Mouse (Mus musculus) right cerebral cortex, postnatal 10 days (tissue): ENCODE data around the gene Ankrd52.

ENCODE experiments used
- DNase-seq, 2 experiments: peaks; one replicate each; pipeline ENCODE4 v3.0.0; 2021; ENCODE audit warnings: low spot score in 2 of 2

Ankrd52 gene

GRCm38 (mm10) chr10:128401056-128401455 lies 24.1 kb downstream of the Ankrd52 start, which contains the start of gene Slc39a5:
TSS of gene Slc39a5 (minus strand) at chr10:128401229.
- no peak for DNase-seq

- no peak for DNase-seq
Measured at GRCm38 (mm10) chr10:128401638-128402037, 24.7 kb downstream of the Ankrd52 start.

- DNase-seq, result no peak
Measured at GRCm38 (mm10) chr10:128403931-128404330, 27.0 kb downstream of the Ankrd52 start.

DNA sequence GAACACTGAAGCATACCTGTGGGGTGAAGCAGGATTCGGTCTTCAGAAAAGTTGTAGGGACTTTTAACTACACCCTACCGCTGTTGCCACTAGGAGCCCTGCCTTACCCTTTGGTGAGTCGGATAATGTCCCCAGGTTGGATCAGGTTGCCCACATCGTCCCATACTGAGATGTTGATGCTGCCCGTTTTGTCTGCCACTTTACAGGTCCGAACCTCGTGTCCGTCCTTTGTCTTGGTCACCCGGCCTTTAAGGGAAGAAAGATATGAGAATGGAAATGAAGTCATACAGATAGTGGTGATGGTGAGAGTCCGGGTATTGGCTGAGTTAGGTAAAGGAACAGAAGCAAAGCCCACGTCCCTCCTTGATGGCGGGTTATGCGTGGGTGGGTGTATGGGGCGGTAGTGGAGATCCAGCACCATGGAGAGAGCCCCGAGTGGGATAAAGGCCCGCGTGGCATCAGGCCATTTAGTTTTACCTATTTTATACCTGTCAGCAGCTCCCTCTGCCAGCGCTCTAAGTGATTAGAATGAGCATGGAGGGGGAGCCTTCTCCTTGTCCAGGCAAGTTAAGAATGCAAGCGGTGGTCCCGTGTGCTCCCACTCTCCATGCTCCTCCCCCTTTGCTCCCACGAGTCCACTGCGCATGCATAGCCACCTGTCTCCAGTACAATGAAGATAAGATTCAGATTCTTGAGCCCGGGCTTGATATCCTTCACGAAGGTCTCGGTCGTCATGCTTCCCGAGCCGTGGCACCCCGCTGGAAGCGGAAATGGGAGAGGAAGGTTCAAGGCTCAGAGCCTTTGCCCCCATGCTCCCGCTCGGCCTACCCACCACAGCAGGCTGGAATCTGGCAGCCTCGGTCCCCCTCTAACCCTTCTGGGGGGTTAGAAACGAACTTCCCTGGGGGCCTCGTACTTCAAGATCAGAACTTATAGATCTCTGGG lies 31.9 kb downstream of the Ankrd52 start:
- peak; percentile 74 to 79 for DNase-seq

DNA sequence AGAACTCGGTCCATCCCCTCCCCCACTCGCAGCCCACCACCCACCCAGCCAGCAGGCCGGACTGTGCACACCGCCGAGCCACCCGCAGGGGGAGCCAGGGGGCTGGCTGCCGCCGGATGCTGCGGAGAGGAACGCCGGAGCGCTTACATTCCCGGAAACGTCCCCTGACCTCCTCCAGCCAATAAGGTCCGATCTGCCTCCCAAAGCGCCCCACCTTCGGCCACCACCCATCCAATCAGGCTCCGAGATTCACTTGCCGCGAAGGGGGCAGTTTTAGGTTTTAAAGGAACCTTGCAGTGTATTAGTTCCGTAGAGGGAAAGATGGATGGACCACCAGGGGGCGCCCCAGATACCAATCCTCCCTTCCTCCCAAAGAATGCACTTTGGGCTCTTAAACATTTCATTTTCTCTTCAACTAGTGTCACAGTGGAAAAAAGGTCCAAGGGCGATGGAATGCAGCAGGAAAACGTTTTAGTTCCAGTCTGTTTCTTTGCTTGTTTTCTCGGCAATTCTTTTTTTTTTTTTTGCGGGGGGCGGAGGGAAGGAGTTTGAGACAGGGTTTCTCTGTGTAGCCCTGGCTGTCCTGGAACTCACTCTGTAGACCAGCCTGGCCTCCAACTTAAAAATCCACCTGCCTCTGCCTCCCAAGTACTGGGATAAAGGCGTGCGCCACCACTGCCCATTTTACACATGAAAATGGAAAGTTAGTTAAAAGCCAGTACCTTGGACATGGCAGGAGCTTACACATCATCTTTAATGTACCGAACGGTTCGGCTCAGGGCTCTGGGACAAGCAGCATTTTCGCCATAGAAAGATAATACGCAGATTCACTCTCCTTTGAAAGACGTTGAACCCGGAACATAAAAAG lies 33.0 kb downstream of the Ankrd52 start:
- DNase-seq, result peak; percentile 99

GRCm38 (mm10) chr10:128410560-128410845 lies 33.6 kb downstream of the Ankrd52 start:
- DNase-seq, result no peak

DNA sequence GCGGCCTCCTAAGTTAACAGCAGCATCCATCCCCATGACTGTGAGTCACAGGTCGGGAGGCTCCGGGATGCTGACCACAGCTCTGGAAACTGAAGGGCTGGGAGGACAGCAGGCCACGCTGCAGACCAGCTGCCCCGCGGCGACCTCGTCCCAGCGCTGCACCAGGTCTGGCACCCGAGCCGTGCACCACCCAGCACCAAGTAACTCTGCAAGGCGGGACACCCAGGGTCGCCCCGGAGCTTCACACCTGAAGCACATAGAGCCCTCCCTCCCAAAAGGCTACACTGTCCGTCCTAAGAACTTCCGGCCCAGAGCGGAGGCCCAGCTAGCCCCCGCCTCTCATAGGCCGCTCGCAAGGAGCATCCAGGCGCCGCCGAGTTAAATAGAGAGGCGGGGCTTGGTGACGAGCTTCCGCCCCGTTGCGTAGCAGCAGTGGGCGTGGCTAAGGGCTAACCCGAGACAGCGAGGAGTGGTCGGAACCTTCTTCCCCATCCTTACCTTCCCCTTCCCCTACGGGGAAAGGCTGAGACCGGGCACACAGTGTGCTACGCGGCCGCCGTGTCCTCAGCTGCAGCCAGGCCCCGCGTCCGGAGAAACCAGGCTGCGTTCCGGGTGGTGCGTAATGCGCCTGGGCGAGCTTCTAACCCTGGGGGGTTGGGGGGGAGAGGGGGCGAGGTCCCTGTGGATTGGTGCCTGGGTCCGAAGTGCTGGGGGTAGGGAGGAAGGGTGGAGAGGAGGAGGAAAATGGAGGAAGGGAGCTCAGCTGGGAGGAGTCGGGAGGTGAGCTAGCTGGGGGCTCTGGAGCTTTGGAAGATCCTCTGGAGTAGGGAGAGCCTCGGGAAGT lies 34.5 kb downstream of the Ankrd52 start, which contains the start of the genes Nabp2 and Rnf41:
Gene Nabp2 (minus strand): TSS at position 282 of the 844 bp plus-strand sequence.
Gene Rnf41 (plus strand): TSS at position 447 of the 844 bp plus-strand sequence.
- peak; percentile 97 to 98 for DNase-seq

DNA sequence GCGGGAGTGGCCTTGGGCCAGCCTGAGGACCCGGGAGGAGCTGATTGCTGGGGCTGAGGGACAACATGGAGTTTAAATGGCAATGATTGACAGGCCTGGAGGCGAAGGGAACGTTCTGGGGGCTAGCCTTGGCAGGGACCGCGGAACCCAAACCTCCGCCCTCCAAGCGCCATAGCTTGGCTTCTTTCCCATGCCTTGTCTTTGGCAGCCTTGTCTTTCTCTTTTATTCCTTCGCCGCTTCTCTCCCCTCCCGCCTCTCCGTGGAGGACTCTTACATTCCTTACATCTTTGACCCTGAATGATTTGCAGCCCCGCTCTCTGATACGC lies 35.1 kb downstream of the Ankrd52 start:
- peak in 1 of 2 experiments; percentile 62 for DNase-seq

- no peak for DNase-seq
Measured at GRCm38 (mm10) chr10:128412558-128412957, 35.6 kb downstream of the Ankrd52 start.

- no peak for DNase-seq
Measured at GRCm38 (mm10) chr10:128413076-128413475, 36.2 kb downstream of the Ankrd52 start.

DNA sequence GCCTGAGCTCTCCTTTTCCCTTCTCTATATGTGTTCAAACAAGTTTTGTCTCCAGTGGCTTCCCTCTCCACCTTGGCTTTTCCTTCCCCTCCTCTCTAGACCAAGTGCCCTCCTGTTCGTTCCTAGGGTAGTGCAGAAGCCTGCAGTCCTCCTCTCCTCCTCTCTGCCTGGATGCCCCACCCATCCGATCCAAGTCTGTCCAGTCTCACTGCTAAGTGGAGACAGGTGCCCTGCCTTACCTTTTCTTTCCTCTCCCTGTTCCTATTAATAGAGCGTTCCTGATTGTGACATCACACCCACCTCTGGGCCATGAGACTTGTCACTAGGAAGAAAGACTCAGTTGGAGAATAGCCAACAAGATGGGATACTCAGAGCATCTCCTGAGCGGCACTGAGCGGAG lies 37.9 kb downstream of the Ankrd52 start:
- no peak for DNase-seq

- DNase-seq, result no peak
Measured at GRCm38 (mm10) chr10:128422426-128422825, 45.5 kb downstream of the Ankrd52 start.

- no peak for DNase-seq
Measured at GRCm38 (mm10) chr10:128424604-128425003, 47.7 kb downstream of the Ankrd52 start.

- DNase-seq, result no peak
Measured at GRCm38 (mm10) chr10:128425260-128425659, 48.3 kb downstream of the Ankrd52 start.

- no peak for DNase-seq
Measured at GRCm38 (mm10) chr10:128429052-128429451, 52.1 kb downstream of the Ankrd52 start.

DNA sequence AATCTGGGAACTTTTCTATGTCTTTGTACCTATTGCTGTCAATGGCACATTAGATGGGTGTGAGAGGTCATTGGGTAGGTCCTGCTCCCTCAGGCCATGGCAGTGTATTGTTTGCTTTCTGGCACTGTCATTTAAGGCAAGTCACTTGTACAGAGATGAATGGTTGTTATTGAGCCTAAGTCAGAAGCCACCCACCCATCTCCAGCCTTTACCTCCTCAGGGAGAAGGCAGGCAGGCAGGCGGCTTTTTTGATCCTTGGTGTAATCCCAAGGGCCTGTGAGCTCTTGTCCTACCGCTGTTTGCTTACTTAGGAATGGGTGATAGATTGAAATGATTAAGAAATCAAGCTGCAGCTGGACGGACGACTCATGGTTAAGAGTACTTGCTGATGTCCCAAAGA lies 52.5 kb downstream of the Ankrd52 start:
- DNase-seq, result no peak

DNA sequence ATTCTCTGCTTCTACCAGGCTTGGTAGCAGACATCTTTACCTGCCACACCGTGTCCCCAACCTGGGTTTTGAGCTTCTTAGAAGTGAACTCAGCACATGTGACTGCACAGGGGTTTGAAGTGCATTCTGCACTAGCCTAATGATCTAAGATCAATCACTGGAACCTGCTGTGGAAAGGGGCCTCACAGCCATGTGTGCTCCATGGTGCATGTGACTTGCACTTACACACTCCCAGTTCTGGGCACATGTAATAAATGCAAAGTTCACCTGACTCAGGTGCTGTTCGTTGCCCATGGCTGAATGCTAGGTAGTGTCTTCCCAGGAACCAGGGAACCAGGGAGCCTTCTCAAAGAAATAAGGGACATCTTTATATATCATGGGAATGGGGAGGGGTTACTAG lies 56.5 kb downstream of the Ankrd52 start:
- DNase-seq, result no peak

- no peak for DNase-seq
Measured at GRCm38 (mm10) chr10:128434681-128435080, 57.8 kb downstream of the Ankrd52 start.

GRCm38 (mm10) chr10:128435186-128435823 lies 58.4 kb downstream of the Ankrd52 start:
- DNase-seq, result peak; percentile 57 to 62

- no peak for DNase-seq
Measured at GRCm38 (mm10) chr10:128435873-128436272, 59.0 kb downstream of the Ankrd52 start.

DNA sequence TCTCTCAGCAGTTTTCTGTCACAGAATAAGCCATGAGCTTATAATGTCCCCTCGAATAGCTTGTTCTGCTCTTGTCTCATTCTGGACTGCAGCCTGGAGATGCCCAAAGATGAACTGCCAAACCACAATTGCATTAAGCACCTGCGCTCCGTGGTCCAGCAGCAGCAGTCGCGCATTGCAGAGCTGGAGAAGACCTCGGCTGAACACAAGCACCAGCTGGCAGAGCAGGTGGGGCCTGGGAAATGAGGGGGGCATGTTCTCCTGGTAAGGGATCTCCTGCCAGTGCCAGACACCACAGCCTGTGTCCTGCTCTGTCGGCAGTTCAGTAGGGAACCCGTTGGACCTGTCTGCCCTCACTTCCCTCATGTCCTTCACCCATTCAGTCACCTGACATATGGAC lies 59.5 kb downstream of the Ankrd52 start:
- no peak for DNase-seq
